Mouse (Mus musculus): Measurements from ENCODE around the gene Hexa.

The Hexa gene

GRCm38 (mm10) chr9:59552610-59553009 is 13.3 kb downstream of the Hexa start:
- DNase-seq (ENCODE audit: low read depth, low spot score): no peak

GRCm38 (mm10) chr9:59553719-59554118 is 14.4 kb downstream of the Hexa start:
- DNase-seq (ENCODE audit: low read depth, low spot score): no peak

GRCm38 (mm10) chr9:59565600-59565999 is 26.3 kb downstream of the Hexa start:
- no peak for DNase-seq (ENCODE audit: low read depth, low spot score)

GRCm38 (mm10) chr9:59567111-59567510 is 27.8 kb downstream of the Hexa start:
- DNase-seq (ENCODE audit: low read depth, low spot score): no peak

GRCm38 (mm10) chr9:59571852-59572251 is 32.5 kb downstream of the Hexa start:
- DNase-seq (ENCODE audit: low read depth, low spot score): no peak

GRCm38 (mm10) chr9:59577401-59577800 is 38.1 kb downstream of the Hexa start:
- DNase-seq (ENCODE audit: low read depth, low spot score): no peak

GRCm38 (mm10) chr9:59577844-59578504 is 38.6 kb downstream of the Hexa start, which contains the start of gene Celf6:
TSS of gene Celf6 (plus strand) at chr9:59577917.
- peak; percentile 96 for DNase-seq (ENCODE audit: low read depth, low spot score)

GRCm38 (mm10) chr9:59578505-59578867 is 39.1 kb downstream of the Hexa start:
- no peak for DNase-seq (ENCODE audit: low read depth, low spot score)

GRCm38 (mm10) chr9:59584871-59585308 is 45.5 kb downstream of the Hexa start:
- peak; percentile 54 for DNase-seq (ENCODE audit: low read depth, low spot score)

GRCm38 (mm10) chr9:59588252-59588651 is 48.9 kb downstream of the Hexa start:
- DNase-seq (ENCODE audit: low read depth, low spot score): peak; percentile 60

GRCm38 (mm10) chr9:59588710-59589671 is 49.7 kb downstream of the Hexa start:
- peak; percentile 90 for DNase-seq (ENCODE audit: low read depth, low spot score)

- no peak for DNase-seq (ENCODE audit: low read depth, low spot score)
These were observed 50.5 kb downstream of the Hexa start for GRCm38 (mm10) chr9:59589703-59590439.

GRCm38 (mm10) chr9:59601661-59602060 is 62.3 kb downstream of the Hexa start:
- no peak for DNase-seq (ENCODE audit: low read depth, low spot score)

- DNase-seq (ENCODE audit: low read depth, low spot score): no peak
These were observed 66.6 kb downstream of the Hexa start for GRCm38 (mm10) chr9:59605967-59606366.

GRCm38 (mm10) chr9:59610950-59611349 is 71.6 kb downstream of the Hexa start:
- DNase-seq (ENCODE audit: low read depth, low spot score): no peak

Measured in brain, embryonic 18.5 days (tissue).